Mouse (Mus musculus) monocyte, adult 2 months (primary cell): ENCODE measurements around the gene Zc3h4.

ENCODE experiments used
- DNase-seq, 2 experiments: peaks; one replicate each; pipeline ENCODE4 v3.0.0; 2022; ENCODE audit warnings: low spot score in 2 of 2, low read depth in 1 of 2

Gene Zc3h4

DNA sequence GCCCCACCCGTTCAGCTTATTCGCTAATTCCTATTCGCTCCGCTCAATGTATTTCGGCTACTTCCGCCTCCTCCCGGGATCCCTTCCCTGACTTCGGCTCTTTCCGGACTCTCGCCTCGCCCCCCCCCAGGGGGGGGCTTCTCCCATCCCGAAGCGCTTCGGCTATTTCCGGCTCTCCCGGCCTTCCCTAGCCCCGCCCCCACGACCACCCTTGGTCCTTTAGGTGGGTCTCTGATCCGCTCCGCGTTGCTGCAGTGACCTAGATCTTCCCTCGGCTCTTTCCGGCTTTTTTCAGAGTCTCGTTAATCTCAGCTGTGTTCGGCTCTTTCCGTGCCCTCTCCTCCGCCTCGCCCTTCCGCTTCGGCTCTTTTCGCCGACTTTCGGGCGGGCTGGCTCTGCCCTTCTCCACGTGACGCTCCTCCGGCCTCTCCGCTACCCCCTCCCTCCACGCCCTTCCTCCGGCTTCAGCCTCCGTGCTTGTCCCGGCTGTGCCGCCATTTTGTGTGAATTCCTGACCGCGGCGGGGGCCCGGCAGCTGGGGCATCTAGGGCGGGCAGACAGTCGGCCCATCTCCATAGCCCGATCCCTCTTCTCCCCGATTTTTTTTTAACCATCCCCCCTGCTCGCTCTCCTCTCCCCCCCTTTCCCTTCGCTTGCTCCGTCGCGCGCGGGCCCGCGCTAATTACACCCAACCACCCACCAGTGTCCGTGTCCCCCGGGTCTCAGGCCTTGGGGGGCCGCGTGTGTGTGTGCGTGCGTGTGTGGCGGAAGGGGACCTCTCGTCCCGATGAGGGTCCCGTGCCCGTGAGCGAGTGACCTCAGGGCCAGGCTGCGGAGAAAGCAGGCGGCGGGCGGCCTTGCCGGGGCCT, 656 bp upstream of the Zc3h4 start:
- DNase-seq: peak; percentile 95

DNA sequence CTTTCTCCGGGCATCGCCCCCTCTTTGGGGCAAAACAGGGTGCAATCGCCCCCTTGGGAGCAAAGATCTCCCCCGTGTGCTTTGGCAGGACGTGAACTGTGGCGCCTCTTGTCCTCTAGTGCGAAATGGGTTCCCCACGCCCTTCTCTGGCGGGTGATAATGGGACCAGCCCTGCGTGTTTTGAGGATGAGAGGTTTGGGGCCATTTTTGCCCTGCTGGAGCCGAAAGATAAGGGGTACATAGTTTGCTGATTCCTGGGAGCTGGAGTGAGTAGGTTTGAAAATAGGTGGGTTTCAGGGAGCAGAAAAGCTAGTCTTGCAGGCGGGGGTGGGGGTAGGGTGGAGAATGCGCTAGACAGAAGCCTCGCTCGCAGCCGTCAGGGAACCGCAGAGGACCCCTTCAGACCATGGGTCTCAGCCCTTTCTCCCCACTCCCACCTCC, 1.3 kb downstream of the Zc3h4 start:
- no peak for DNase-seq

DNA sequence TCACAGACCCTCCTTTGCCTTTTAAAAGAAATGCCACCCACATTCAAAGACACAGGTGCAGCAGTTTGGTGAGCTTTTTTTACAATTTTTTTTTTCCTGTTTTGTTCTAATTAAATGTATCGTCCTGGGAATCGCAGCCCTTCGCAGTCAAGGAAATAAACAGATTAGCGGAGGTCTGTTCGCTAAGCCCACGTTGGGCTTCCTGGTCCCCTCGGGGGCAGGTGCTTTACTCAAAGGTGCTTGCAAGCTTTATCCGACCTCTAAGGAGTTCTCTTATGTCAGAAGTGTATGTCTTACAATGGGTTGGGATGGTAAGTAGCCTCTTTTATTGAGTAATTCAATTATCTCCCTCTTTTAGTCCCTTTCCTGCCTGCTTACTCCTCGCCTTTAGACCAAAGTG, 1.7 kb downstream of the Zc3h4 start:
- no peak for DNase-seq

DNA sequence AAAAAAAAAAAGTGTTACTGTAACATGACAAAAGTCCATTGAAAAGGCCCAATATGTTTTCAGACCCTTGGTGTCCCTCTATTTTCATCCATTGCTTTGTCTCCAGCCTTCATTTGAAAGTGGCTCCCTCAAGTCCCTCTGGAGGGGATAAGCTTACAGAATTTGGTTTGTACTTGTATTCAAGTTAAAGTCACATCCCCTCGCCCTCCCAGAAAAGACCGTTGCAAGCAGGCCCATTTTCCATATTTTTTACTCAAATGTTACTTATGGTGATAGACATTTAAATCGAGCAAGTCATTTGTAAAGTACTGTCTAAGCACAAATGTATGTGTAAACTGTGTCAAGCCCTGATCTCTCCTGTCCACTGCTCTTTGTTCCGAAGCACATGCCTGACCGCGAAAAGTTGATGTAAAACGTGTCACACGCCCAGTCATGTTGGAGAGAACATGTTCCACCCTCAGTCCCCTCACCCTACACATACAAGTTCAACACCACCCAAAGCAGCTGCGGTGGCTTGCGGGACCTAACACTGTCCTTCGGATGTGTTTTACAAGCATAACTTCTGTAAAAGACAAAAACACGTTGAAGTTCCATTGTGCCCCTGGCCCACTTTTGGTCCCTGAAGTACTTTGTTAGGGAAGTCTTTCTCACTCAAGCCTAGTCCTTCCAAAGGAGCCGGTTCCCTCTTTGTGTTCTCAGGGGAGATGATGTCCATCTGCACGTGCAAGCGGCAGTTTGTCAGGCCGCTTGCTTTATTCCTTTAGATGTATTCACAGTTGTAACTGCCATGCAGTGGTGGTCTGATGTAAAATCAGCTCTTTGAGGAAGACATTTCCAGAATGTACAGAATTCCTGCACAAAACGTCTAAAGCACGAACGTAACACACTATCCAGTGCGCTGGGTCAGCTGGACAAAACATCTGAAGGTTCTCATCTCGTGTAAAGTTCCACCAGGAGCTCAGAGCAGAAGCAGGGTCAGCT, 2.5 kb downstream of the Zc3h4 start:
- no peak for DNase-seq

DNA sequence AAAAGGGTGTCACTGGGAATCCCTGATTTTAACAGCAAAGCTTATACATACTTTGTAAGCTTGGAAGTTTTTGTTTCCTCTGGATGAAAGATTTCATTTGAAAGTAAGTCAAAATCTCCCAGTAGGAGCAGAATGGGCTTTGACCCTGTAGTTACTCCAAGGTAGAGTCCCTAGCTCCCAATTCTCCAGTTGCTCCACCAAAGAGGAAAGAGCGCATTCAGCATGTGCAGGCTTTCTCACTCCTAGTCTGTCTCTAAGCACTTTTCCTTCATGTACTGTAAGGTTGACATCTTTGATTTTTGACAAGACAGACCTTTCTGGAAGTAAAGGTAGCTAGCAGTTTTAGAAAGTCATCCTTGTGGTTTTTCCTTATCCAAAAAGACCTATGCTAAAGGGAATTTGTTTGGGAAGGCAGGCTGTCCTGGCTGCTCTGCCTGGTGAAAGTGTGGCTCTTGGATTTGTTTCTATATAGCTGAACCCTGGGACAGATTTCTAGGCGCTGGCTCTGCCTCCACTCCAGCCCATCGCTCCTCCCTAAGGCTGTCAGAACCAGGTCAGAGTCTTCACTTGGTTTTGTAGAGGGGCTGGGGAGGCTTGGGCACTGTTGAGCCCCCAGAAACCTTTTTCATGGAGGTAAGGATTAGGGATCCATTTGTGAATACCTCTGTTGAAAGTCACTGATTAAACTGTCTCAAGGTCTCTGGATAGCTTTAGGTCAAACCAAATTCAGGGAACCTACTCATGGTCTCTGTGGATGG, 3.8 kb downstream of the Zc3h4 start:
- no peak for DNase-seq

DNA sequence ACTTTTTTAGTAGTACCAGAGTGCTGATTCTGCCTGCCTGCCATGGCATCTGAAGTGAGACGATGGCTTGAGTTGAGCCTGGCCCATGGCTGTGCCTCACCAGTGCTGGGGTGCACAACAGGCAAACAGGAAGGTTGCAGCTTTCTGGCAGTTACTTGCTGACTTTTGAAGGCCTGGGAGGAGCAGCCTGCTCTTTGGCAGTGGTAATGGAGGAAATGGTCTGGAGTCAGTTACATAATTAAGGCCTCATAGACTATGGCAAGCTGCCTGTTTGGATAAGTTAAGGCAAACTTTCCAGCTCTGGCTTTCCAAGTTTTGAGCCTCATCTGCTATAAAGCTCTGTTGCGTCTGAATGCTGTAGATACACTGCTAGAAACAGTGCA, 4.4 kb downstream of the Zc3h4 start:
- no peak for DNase-seq

DNA sequence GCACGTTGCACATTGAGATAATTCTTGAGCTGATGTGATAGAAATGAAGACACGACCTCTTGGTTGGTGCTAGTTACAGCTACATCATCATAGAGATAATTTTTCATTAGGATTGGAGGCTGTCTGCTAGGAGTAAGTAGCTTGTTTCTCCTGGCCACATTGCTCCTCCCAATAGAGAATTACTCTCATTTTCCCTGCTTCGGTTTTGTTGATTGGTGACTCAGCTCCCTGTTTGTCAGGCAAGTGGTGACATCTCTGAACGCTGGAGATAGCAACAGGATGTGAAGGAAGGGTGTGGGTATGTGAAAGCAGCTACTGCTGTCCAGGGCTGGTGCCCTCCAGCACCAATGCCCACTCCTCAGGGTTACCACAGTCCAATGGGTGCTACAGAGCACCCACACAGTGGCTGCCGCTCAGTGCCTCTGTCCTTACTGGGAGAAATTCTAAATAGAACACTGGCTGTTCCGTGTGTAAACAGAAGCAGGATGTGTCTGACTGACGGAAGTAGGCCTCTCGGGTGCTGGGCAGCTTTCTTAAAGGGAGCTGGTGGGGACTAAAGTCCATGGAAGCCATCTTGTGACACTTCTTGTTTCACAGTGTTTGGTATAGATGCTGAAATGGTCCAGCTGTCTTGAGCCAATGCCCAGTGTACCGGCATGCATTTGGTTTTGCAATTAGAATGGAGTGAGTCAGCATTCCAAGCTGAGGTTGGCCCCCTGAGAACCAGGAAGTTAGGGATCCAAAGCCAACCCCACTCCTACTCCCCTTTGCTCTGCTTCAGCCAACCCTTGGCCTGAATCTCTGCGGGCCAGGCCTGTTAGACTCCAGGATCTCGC, 5.0 kb downstream of the Zc3h4 start:
- DNase-seq: peak; percentile 54 to 64

DNA sequence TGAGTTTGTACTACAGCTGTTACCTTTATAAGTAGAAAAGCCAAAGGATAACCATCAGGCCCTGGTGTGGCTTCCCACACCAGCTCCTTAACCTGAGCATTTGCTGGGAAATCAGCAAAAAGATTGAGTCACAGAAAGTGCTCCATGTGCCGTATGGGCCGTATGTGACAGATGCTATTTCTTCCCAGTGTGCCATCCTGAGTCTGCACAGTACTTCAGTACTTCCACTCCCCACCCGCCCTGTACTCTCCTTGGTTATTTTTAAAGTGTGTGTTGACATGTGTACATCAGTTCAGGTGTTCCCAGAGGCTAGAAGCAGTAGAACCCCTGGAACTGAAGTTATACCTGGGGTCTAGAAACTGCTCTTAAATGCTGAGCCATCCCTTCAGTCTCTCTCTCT, 6.3 kb downstream of the Zc3h4 start:
- no peak for DNase-seq

DNA sequence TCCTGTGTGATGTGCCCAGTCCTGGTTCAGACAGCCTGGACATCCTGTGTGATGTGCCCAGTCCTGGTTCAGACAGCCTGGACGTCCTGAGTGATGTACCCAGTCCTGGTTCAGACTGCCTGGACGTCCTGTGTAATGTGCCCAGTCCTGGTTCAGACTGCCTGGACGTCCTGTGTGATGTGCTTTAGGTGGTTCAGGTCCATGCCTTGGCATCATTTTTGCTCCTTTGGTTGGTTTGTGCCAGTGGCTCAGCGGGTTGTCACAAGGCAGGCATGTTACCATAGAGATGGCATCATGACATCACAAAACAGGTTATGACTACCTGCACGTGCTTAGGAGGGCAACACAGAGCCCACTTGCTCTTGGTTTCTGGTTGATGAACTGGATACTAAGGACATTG, 10.4 kb downstream of the Zc3h4 start:
- no peak for DNase-seq

DNA sequence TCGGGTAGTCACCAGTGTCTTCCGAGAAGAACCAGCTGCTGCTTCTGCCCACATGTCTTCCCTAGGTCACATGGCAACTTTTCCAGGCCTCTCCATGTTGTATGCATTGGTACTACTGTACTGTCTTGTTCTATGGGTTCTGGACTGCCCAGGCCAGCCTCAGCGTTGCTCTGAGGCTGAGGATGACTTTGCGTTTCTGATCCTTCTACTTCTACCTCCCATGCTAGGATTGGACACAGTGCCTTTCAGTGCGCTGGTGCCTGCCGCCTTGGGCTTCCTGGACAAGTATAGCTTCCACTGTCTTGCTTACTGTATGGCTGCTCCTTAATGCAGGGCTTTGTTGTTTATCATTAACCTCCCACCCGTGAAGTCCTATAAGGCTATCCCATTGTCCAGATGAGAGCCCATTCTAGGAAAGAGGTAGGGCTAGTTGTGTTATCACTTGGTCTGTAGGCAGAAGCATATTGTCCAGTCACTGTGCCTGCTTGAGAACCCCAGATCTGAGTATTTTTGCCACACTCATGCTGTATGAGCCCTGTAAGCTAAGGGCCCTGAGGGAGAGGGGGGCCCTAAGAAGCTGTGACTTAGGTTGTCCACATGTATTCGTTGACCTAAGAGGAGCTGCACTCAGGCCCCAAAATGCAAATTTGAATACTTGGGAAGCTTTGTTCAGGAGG, 11.6 kb downstream of the Zc3h4 start:
- no peak for DNase-seq

DNA sequence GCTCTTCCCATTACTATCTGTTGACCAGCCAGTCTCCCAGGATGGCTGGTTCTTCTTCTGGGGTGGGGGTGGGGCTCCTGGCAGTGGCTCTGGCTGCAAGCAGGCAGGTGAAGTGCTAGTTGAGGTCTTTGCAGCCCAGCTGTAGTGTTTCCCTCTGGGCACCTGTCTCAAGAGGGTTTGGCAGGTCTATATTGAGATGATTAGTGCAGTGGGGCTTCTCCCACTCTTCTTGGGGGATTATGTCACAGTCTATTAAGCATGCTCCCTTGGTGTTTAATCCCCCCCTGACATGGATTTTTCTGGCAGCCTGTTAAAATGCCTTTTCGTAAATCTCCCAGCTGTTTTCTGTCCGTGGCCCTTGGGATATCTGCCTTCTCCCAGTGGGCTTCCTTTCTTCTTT, 12.2 kb downstream of the Zc3h4 start:
- no peak for DNase-seq

DNA sequence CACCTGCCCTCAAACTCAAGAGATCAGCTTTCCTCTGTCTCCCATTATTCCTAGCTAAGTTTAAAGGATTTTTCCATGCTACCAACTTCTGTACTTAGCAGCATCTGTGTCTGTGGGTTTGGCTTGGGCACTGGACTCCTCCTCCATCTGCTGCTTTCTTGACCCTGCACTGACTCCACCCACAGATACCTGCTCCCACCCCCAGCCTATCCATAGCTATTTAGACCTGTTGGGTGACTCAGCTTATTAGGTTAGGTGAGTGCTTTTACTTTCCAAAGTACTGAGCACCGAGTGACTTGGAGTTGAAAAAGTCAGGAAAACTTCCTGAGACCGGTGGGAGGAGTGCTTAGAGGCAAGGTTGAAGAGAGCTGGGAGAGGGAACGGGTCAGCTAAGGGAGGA, 14.7 kb downstream of the Zc3h4 start:
- DNase-seq: no peak

DNA sequence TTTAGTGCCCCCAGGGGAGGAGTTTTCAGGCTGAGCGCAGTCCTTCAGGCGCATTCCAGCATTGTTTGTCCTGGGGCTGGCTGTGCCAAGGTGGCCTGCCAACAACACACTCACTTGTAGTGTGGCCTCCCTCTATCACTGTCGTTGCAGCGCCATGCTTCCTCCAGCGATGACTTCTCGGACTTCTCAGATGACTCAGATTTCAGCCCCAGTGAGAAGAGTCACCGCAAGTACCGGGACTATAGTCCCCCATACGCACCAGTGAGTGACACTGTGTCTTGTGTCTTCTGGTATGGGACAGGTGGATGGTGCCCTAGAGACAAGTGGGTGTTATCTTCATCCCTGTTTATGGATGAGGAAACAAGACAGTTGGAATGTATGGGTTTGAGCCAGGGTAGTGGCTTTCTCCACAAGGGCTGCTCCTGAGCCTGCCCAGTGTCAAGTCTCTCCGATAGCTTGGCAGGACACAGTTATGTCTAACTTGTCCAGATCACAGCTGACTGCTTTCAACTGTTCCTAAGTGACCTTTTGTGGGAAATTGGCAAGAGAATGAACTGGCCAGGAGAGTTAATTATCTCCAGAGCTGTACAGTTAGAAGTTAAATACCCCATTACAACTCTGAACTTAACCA, 16.5 kb downstream of the Zc3h4 start:
- DNase-seq: no peak

DNA sequence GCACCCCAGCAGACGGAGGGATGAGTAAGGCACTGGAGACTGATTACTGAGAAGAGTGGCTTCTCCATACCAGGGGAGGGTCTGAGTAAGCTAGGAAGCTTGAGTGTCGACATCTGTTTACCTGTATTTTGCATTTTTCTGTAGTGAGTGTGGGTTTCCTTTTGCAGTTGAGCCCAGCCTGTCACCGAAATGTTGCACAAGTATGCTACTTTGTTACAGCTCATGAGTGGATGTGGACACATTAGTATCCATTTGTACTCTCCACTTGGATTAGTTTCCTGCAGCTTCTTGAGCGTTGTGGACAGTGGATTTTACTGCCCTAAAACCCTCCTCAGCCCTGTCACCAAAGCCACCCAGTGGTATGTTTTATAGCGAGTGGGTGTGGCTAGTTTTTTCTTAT, 18.0 kb downstream of the Zc3h4 start:
- no peak for DNase-seq

DNA sequence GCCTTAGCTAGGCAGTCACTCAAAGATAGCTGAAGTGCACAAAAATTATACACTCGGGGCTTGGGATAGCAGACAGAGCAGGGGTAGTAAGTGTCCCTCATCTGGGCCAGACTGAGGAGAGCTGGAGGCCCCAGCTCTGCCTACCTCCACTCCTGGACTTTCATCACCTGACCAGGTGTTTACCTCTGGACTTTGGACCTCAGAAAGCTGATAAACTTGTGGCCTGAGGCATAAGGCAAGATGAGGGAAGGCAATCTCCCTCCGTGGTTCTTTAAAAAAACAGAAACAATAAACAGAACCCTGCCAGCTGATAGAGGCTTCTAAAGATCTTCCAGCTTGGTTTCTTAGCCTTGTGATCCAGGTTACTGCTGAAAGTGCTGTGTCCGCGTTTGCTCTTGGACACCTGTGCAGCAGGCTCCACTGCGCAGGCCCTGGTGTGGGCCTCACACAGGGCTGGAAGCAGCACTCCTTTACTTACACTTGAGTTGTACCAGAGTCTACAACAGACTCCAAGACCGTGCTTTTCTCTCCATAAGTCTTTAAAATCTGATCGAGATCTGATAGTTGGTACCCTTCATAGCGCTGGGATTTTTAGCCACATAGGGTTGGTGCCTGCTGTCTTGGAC, 19.9 kb downstream of the Zc3h4 start:
- no peak for DNase-seq

DNA sequence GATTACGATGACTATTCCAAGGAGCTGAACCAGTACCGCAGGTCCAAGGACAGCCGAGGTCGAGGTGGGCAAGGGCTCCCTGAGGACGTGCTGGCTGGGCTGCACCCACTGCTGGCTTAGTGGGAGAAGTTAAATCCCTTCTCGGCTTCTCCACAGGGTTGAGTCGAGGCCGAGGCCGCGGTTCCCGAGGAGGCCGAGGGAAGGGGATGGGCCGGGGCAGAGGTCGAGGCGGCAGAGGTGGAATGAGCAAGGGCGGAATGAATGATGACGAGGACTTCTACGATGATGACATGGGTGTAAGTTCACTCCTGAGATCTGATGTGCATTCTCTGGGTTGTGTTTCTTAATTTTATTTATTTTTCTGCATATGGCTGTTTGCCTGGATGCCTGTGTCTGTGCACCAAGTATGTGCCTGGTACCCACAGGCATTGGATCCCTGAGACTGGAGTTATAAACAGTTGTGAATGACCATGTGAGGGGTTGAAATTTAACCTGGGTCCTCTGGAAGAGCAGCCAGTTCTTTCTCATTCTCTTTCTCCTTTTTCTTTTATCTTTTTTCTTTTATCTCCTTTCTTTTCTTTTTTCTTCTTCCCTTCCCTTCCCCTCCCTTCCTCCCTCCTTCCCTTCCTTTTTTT, 21.6 kb downstream of the Zc3h4 start:
- DNase-seq: no peak

DNA sequence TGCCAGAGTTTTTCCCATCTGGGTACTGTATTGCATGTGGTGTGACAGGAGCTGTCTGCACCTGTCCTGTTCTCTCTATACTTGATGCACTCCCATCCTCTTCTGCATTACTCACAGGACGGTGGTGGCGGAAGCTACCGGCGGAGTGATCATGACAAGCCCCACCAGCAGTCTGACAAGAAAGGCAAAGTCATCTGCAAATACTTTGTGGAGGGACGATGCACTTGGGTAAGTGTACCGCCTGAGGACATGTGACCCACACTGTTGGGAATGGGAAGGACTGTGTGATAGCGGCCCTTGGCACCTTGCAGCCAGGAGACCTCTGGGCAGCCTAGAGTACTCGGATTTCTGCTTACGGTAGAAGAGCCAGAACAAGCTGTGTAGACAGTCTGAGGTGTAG, 23.0 kb downstream of the Zc3h4 start:
- no peak for DNase-seq

DNA sequence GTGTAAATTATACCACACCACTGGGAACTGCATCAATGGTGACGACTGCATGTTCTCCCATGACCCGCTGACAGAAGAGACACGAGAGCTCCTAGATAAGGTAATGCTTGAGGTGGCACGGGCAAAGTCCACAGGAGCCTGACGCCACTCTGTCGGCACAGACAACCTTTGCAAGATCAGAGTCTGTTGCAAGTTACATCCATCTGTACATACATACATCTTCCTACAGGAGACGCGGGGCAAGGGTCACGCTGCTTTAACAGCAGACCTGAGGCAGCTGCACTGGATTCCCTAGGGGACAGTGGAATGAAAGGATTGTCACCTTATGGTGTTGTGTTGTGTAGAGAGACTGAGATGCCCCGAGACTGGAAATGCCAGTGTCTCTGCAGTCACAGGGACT, 25.0 kb downstream of the Zc3h4 start:
- no peak for DNase-seq
